Mouse (Mus musculus) kidney, postnatal 14 days (tissue): ENCODE data around the gene Exd1.
"Not testable (repeated sequence)": the region's sequence is repeated elsewhere in the genome, so short reads cannot be mapped to it uniquely, and the experiment has no call there.

Source experiments
- DNase-seq: peaks from one replicate; pipeline ENCODE4 v3.0.0; 2022; ENCODE audit warnings: mixed read lengths

Gene Exd1

GRCm38 (mm10) chr2:119525422-119525821 lies 22.0 kb downstream of the Exd1 start:
- DNase-seq = no peak

DNA sequence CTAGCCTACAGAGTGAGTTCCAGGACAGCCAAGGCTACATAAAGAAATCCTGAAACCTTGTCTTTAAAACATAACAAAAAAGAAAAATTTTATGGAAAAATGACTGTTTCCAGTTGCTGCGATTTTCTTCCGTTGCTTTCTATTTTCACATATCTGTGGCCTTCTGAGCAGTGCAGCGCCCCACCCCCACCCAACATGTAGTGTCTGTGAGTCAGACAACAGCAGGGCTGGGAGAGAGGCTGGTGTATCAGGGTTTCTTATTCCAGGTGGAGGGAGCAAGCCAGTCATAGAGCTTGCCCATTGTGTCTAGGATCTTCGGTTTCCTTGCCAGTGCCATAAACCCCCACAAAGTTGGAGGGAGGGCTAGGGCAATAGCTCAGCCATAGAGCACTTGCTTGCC lies 23.6 kb downstream of the Exd1 start:
- DNase-seq = no peak

DNA sequence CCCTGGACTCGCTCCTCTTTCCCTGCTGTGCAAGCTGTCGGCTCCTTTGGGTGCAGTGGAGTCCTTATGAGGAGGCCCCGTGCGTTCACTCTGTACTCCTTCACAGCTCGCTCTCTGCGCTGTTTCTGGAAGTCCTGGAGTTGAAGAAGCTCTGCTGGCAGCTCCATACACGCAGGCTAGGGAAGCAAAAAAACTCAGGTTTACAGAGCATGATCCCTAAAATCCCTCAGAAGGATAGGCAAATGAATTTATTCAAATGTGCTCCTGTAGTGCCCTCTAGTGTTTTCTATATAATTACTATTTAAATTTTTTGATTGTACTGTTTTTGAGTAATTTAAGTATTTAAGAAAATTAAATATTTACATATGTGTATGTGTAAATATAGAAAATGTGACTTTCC lies 26.9 kb downstream of the Exd1 start:
- peak; percentile 9 for DNase-seq

DNA sequence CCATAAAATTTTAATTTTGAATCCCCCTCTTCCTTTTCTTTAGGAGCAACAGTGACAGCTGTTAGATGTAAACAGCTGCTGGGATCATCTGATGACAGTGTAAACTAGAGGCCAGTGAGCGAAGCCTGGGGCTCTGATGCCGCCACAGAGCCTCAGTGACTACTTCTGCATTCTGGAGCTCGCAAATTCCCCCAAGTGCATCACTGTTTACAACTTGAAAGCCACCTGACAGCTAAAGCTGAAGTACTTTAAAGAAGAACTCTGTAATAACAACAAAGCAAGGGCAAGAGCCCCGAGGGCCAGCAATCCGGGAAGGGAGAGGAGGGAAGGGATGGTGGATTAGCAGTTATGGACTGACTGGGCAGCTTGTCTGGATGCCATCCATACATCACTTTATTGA lies 30.6 kb downstream of the Exd1 start:
- DNase-seq = no peak

- DNase-seq = no peak
Observed at GRCm38 (mm10) chr2:119514026-119514522, 33.4 kb downstream of the Exd1 start.

GRCm38 (mm10) chr2:119512292-119512691 lies 35.1 kb downstream of the Exd1 start:
- no peak for DNase-seq

GRCm38 (mm10) chr2:119510856-119511255 lies 36.6 kb downstream of the Exd1 start:
- DNase-seq = no peak

GRCm38 (mm10) chr2:119508518-119508917 lies 38.9 kb downstream of the Exd1 start:
- DNase-seq = not testable (repeated sequence)

DNA sequence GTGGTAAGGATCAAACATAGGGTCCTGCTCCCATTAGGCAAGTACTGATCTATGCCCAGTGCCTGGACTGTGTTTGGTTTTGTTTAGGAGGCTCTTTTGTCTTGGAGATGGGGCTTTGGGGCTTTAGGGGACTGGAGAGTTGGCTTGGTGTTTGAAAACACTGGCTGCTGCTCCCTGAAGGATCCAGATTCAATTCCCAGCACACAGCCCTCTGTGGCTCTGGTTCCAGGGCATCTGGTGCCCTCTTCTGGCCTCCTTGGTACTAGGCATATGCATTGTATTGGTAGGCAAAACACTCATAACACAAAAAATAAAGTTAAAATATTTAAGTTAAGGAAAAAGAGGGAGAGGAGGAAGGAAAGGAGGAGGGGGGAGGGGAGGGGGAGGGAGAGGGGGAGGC lies 40.3 kb downstream of the Exd1 start:
- DNase-seq = peak; percentile 14

- no peak for DNase-seq
Observed at GRCm38 (mm10) chr2:119500965-119501652, 46.3 kb downstream of the Exd1 start.

DNA sequence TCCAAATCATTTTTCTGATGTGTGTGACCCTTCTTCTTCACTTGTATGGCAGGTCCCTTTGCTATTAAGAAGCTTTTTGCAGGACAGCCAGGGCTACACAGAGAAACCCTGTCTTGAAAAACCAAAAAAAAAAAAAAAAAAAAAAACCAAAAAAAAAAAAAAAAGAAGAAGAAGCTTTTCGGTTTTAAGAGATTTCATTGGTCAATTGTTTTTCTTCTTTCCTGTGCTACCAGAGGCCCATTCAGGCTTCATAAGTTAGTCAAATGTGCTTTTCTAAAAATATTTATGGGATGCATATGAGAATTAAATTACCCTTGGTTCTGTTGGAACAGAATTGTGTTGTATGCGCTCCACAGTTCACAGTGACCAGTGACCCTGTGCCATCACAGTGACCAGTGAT lies 48.6 kb downstream of the Exd1 start:
- no peak for DNase-seq

GRCm38 (mm10) chr2:119496082-119496481 lies 51.3 kb downstream of the Exd1 start:
- DNase-seq = no peak

DNA sequence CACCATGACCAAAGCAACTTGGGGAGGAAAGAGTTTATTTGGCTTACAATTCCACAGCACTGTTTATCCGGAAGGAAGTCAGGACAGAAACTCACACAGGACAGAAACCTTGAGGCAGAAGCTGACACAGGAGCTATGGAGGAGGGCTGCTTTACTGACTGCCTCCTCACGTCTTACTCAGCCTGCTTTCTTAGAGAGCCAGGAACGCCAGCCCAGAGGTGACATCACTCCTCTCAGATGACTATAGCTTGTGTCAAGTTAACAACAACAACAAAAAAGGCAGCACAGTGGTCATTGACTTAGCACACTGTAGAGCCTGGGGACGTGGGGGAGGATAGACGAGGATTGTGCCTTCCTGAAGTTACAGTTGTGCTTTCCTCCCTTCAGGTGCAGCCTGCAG lies 55.5 kb downstream of the Exd1 start:
- DNase-seq = no peak

GRCm38 (mm10) chr2:119486488-119486887 lies 60.9 kb downstream of the Exd1 start:
- no peak for DNase-seq

- DNase-seq = peak; percentile 59
Observed at GRCm38 (mm10) chr2:119482307-119482706, 65.1 kb downstream of the Exd1 start.

- no peak for DNase-seq
Observed at GRCm38 (mm10) chr2:119478397-119478749, 69.1 kb downstream of the Exd1 start.

DNA sequence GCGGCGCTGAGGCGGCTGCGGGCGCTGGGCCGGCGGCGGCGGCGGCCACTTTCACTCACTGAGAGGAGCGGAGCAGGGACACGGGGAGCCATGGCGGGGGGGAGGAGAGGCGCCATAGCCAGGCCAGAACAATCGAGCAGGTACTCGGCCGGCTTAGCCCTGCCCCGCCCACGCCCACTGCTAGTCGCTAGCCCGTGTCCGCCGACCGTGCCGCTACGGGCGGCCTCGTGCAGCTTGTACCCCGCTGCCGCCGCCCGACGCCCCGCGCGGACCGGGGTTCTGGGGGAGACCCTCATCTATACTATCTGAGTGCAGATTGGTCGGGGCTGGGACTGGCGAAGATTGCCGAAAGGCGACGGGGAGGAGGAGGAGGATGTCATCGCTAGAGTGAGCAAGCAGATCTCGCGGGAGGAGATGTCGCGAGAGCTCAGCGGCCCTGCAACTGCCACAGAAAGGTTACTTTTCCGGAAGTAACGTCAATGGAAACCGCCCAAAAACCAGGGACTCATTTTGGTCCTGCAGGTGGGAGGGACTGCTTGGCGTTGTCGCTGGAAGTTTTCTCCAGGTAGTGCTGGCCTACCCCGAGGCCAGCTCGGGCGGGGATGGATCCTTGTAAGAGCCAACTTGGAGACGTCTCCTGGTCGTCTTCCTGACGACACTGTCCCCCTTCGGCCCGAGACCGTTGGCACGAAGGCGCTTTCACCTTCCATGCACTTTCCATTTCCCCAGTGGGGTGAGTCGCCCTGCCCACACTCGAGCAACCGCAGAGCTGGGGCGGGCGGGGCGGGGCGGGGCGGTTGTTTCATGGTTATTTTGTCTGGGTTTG lies 69.6 kb downstream of the Exd1 start, which contains the start of gene Ino80:
Gene Ino80, minus strand, starts transcription at position 117 of the 826 bp plus-strand sequence.
- peak; percentile 100 for DNase-seq

DNA sequence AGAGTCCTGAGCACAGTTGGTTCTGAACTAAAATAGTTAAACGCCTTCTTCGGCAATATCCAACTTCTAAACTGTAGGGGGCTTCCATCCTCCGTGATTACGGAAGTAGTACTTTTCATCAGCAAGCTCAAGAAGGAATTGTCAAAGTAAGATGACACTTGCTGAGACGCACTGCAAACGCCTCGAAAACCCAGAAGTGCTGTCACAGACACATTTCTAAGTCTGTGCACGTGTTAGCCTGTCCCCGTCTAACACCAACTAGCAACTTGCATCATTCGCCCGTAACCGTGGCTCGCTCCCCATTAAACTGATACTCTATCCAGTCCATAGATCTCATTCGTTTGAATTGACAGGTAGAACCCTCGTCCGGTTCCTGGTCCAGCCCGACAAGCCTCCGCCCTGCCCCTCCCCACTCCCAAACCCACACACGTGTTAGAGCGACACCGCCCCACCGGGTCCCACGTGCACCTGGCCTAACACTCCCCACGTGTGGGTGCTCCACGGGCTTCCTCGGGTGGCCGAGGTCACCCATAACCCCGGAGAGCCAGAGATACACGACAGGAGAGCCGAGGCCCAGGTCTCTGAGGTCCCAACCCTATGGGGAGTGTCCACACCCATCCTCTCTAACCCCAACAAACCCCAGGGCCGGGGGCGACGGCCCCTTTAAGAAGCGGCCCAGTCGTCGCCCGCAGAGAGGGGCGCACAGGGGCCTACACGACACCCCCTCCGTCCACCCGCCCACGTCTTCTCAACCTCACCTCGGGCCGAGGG lies 70.6 kb downstream of the Exd1 start:
- DNase-seq = peak; percentile 72

- DNase-seq = no peak
Observed at GRCm38 (mm10) chr2:119476166-119476565, 71.3 kb downstream of the Exd1 start.
